Mouse (Mus musculus) midbrain, embryonic 12.5 days (tissue): ENCODE measurements around the gene Siae. TPM values are rescaled to one million over a fixed set of nuclear protein-coding genes. Genes with fewer than 3 reads are reported as not detected.

Experiments used
- ATAC-seq: fragments of 200-750 bp; cut with Nextera tagmentation; 2 replicates; pipeline ENCODE4 v1.8.0; 2017; ENCODE audit warnings: low read depth, moderate TSS enrichment, moderate library complexity; ENCODE audit not compliant: low FRiP score
- H3K27ac ChIP-seq: fragments of 300-500 bp; sonication (generic); replicated peaks from 2 replicates; pipeline ENCODE4 v1.5.1; 2016; ENCODE audit warnings: mild to moderate bottlenecking
- H3K27me3 ChIP-seq: fragments of 300-500 bp; sonication (generic); 2 replicates; pipeline ENCODE4 v1.6.1; 2016; ENCODE audit warnings: mild to moderate bottlenecking
- H3K36me3 ChIP-seq: fragments of 300-500 bp; sonication (generic); 2 replicates; pipeline ENCODE4 v1.6.1; 2016
- H3K4me1 ChIP-seq: fragments of 300-500 bp; sonication (generic); 2 replicates; pipeline ENCODE4 v1.6.1; 2016
- H3K4me2 ChIP-seq: fragments of 300-500 bp; sonication (generic); replicated peaks from 2 replicates; pipeline ENCODE4 v1.6.1; 2016; ENCODE audit warnings: mild to moderate bottlenecking, moderate library complexity
- H3K4me3 ChIP-seq: fragments of 300-500 bp; sonication (generic); 2 replicates; pipeline ENCODE4 v1.5.1; 2016; ENCODE audit warnings: mild to moderate bottlenecking
- H3K9ac ChIP-seq: fragments of 300-500 bp; sonication (generic); replicated peaks from 2 replicates; pipeline ENCODE4 v1.6.1; 2016; ENCODE audit warnings: mild to moderate bottlenecking, moderate library complexity
- H3K9me3 ChIP-seq: fragments of 300-500 bp; sonication (generic); 2 replicates; pipeline ENCODE4 v1.6.1; 2016; ENCODE audit warnings: mild to moderate bottlenecking
- WGBS: fragments of 180-500 bp; shearing (Covaris S2); methylation state at CpG from one replicate; pipeline ENCODE4 v1.1.7; 2016; 5-methylcytosine and 5-hydroxymethylcytosine counted together
- polyA plus RNA-seq: library from polyadenylated mRNA; unstranded; fragments of >200 nt; fragmentation: Nextera tagmentation; extraction: Ambion mirVana; gene quantifications from 2 replicates; pipeline ENCODE4 v1.2.1, GENCODE M21; 2016

The Siae gene
- polyA plus RNA-seq, 1 experiment from 2014 or later, result 6.8 TPM

DNA sequence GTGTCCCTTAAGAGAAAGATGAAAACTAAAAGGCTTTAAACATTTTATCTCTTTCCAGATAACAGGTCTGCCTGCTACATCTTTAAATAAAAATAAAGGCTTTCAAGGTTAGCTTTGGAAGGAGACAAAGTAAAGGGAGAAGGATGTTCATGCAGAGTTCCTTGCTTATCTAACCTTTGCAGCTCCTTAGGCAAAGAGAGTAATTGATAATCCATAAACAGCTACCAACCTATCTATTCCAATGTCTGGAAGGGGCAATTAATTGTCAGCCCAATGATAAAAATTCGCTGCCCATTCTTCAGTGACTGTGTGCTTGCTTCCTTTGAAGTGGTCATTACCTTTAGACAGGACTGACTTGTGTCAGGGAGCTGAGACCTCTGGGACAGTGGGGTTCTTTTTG, 8.3 kb downstream of the Siae start:
- Histone ChIP-seq H3K4me2 (no peak overlapping the region), H3K9ac (no peak overlapping the region), H3K4me1 (peaks cover 5% of the 10 kb centered on the region; the same call in 1 of the 2 replicates), H3K36me3 (no peaks in the 10 kb centered on the region), H3K27ac (no peak overlapping the region), H3K4me3 (no peak overlapping the region), H3K27me3 (no peaks in the 10 kb centered on the region), H3K9me3 (no peaks in the 10 kb centered on the region)
- no peak for ATAC-seq
- WGBS, result 61% methylated on average over 1 of the region's 1 CpGs

DNA sequence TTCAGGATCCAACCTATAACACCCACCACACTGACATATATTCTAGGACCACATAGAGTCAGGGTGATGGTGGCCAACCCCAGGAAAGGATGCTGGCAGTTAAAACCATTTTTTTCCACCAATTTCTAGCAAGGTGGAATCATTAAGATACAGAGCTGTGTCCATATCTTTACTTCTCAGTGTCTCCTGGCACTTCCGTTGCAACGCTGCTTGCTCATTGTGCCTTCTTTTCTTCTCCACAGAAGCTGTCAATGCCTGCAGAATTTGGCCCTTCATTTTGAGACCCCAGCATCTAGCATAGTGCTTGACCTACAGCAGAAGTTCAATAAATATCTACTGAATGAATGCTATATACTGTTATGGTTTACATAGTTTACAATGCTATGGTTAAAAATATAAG, 11.5 kb downstream of the Siae start:
- 90% methylated on average over 2 of the region's 2 CpGs for WGBS
- Histone ChIP-seq H3K27ac (no peak overlapping the region), H3K4me2 (no peak overlapping the region), H3K9ac (no peak overlapping the region), H3K4me1 (peaks cover 5% of the 10 kb centered on the region; the same call in 1 of the 2 replicates), H3K9me3 (no peaks in the 10 kb centered on the region), H3K36me3 (no peaks in the 10 kb centered on the region), H3K4me3 (no peak overlapping the region), H3K27me3 (no peaks in the 10 kb centered on the region)
- ATAC-seq, result no peak

DNA sequence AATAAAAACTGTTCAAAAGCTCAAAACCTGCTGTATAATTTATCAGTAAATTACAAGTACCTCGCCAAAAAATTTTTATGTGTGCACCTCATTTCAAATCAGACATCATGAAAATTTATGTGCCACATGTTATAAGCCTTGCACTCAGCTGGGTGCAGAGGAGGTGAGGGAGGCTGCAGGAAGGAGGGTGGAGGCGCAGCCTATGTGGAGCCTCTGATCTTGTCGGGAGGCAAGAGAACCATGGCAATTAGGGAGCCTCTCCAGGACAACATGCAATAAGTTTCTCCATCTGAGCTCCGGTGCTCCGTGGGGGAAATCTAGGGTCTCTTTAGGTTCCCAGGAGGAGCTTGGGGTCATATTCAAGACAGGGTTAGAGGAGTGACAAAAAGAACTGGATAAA, 12.0 kb downstream of the Siae start:
- no peaks in the 10 kb centered on the region for H3K36me3 ChIP-seq
- no peak overlapping the region for H3K4me2 ChIP-seq
- no peak overlapping the region for H3K9ac ChIP-seq
- H3K27me3 ChIP-seq, result no peaks in the 10 kb centered on the region
- WGBS, result 66% methylated on average over 5 of the region's 5 CpGs
- H3K4me3 ChIP-seq, result no peak overlapping the region
- peaks cover 5% of the 10 kb centered on the region; the same call in 1 of the 2 replicates for H3K4me1 ChIP-seq
- H3K27ac ChIP-seq, result no peak overlapping the region
- H3K9me3 ChIP-seq, result no peaks in the 10 kb centered on the region
- no peak for ATAC-seq

DNA sequence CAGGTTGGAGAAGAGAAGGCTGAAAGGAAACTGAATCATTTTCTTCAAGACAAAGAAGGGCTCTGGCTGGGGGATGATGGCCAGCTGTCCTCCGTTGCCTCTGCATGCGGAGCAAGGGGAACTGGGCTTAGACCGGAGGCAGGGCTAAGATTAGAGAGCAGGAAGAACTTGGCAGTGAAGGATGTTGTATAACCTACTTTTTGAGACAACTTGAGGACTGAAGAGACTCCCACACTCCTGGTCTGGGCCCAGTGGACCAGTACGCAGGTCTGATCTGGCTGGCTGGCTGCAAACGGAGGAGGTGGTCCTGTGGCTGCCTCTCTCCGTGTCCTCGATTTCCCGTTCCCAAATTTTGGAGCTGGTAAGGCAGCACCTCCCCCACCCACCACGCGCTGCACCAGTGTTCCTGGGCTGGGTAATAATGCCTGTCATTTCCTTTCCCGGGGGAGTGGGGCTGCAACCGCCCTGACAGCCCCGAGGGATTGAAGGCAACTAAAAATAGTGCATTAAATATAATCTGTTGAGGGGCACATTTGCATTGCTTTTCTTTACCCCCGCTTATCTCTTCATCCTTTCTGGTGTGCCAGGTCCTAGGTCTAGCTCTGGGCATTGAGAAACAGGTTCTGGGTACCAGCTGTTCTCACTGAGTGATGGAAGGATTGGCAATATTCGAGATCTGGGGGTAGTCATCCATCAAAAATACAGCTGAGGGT, 12.6 kb downstream of the Siae start:
- Histone ChIP-seq H3K4me3 (no peak overlapping the region), H3K9me3 (no peaks in the 10 kb centered on the region), H3K36me3 (no peaks in the 10 kb centered on the region), H3K27ac (no peak overlapping the region), H3K4me2 (no peak overlapping the region), H3K9ac (no peak overlapping the region), H3K27me3 (no peaks in the 10 kb centered on the region), H3K4me1 (peaks cover 5% of the 10 kb centered on the region; the same call in 1 of the 2 replicates)
- 51% methylated on average over 15 of the region's 15 CpGs for WGBS
- peak; percentile 16; the same call in 1 of the 2 replicates for ATAC-seq

- no peaks in the 10 kb centered on the region for H3K27me3 ChIP-seq
- no peak overlapping the region for H3K4me3 ChIP-seq
- H3K36me3 ChIP-seq, result no peaks in the 10 kb centered on the region
- no peak for ATAC-seq
- 56% methylated on average over 4 of the region's 4 CpGs for WGBS
- H3K9me3 ChIP-seq, result no peaks in the 10 kb centered on the region
- no peak overlapping the region for H3K4me2 ChIP-seq
- no peak overlapping the region for H3K27ac ChIP-seq
- H3K4me1 ChIP-seq, result peaks cover 5% of the 10 kb centered on the region; the same call in 1 of the 2 replicates
- H3K9ac ChIP-seq, result no peak overlapping the region
Observed at GRCm38 (mm10) chr9:37568605-37569214, 13.2 kb downstream of the Siae start.

GRCm38 (mm10) chr9:37569231-37569835, 13.8 kb downstream of the Siae start:
- H3K27me3 ChIP-seq, result no peaks in the 10 kb centered on the region
- ATAC-seq, result no peak
- 80% methylated on average over 2 of the region's 2 CpGs for WGBS
- no peak overlapping the region for H3K9ac ChIP-seq
- no peak overlapping the region for H3K4me3 ChIP-seq
- no peak overlapping the region for H3K4me2 ChIP-seq
- H3K9me3 ChIP-seq, result no peaks in the 10 kb centered on the region
- peaks cover 5% of the 10 kb centered on the region; the same call in 1 of the 2 replicates for H3K4me1 ChIP-seq
- H3K27ac ChIP-seq, result no peak overlapping the region
- no peaks in the 10 kb centered on the region for H3K36me3 ChIP-seq

DNA sequence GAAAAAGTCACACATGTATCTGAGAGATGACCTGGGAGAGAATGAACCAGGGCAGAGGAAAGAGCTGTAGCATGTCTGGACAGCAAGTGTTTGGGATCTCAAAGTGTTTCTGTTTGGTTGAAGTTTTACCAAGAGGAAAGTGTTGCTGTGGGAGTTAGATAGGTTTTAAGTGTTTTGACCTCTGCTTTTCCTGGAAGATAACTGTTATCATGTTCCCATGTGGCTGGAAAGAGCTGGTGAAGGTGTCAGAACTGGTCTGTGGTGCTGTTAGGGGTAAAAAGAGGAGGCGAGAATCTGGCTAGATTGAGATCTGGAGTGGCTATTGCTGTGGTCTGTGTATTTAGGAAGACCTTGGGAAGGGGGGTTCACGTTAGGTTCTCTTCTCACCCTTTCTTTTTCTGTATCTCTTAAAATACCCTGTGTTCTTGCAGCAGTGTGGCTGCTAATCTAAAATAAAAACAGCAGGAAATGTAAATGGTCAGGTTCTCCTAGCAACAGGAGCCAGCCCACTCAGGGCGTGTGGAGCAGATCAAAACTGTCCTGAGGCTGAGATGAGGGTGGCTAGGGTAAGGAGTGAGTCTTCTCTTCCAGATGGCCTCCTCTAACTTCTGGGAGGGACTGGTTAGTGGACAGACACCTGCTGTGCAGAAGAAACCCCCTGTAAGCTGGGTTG, 16.8 kb downstream of the Siae start:
- no peaks in the 10 kb centered on the region for H3K9me3 ChIP-seq
- no peaks in the 10 kb centered on the region for H3K27me3 ChIP-seq
- no peak overlapping the region for H3K4me2 ChIP-seq
- H3K27ac ChIP-seq, result no peak overlapping the region
- no peak for ATAC-seq
- 58% methylated on average over 3 of the region's 3 CpGs for WGBS
- H3K4me3 ChIP-seq, result no peak overlapping the region
- H3K36me3 ChIP-seq, result no peaks in the 10 kb centered on the region
- H3K9ac ChIP-seq, result no peak overlapping the region
- H3K4me1 ChIP-seq, result peaks cover 13% of the 10 kb centered on the region

- 0 out of 2 replicates have a peak, but pooled peaks have one; percentile 30 for ATAC-seq
- H3K9me3 ChIP-seq, result no peaks in the 10 kb centered on the region
- H3K36me3 ChIP-seq, result no peaks in the 10 kb centered on the region
- no peak overlapping the region for H3K9ac ChIP-seq
- WGBS, result 41% methylated on average over 14 of the region's 14 CpGs
- H3K4me3 ChIP-seq, result no peak overlapping the region
- no peaks in the 10 kb centered on the region for H3K27me3 ChIP-seq
- peaks cover 8% of the 10 kb centered on the region; the same call in 1 of the 2 replicates for H3K4me1 ChIP-seq
- peak overlapping the region; percentile 19 for H3K4me2 ChIP-seq
- H3K27ac ChIP-seq, result no peak overlapping the region
Observed at GRCm38 (mm10) chr9:37576436-37576930, 21.0 kb downstream of the Siae start.

- H3K36me3 ChIP-seq, result no peaks in the 10 kb centered on the region
- H3K27ac ChIP-seq, result no peak overlapping the region
- H3K27me3 ChIP-seq, result no peaks in the 10 kb centered on the region
- no peaks in the 10 kb centered on the region for H3K9me3 ChIP-seq
- H3K4me2 ChIP-seq, result no peak overlapping the region
- WGBS, result 87% methylated on average over 5 of the region's 5 CpGs
- ATAC-seq, result no peak
- no peaks in the 10 kb centered on the region for H3K4me1 ChIP-seq
- no peak overlapping the region for H3K4me3 ChIP-seq
- H3K9ac ChIP-seq, result no peak overlapping the region
Observed at GRCm38 (mm10) chr9:37583594-37583993, 28.1 kb downstream of the Siae start.

DNA sequence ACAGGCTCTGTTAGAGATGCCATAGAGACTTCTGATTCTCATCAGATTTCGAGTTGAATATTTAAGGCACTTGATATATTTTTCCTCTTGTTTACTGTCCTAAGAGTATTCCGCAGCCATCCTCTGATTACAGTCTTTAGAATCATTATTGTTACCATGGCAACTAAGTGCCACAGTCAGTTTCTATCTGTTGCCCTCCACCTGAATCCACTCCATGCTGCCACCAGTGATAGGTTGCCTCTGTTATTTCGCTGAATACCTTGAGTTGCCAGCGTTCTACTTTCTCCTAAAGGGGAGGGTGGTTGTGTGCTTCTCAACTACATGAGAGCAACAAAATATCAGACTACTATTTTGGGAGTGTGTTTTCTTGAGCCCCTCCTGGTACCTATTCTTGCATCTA, 31.2 kb downstream of the Siae start:
- WGBS, result 83% methylated on average over 4 of the region's 4 CpGs

GRCm38 (mm10) chr9:37590381-37590780, 34.9 kb downstream of the Siae start:
- Histone ChIP-seq H3K9ac (no peak overlapping the region), H3K9me3 (no peaks in the 10 kb centered on the region), H3K27ac (no peak overlapping the region), H3K4me3 (no peak overlapping the region), H3K4me1 (no peaks in the 10 kb centered on the region), H3K27me3 (no peaks in the 10 kb centered on the region), H3K36me3 (no peaks in the 10 kb centered on the region), H3K4me2 (no peak overlapping the region)
- no peak for ATAC-seq
- 86% methylated on average over 4 of the region's 4 CpGs for WGBS

More for the DNA sequence above, 31.2 kb downstream of the Siae start:
- Histone ChIP-seq H3K27me3 (no peaks in the 10 kb centered on the region), H3K4me3 (no peak overlapping the region), H3K4me1 (no peaks in the 10 kb centered on the region), H3K4me2 (no peak overlapping the region), H3K9me3 (no peaks in the 10 kb centered on the region), H3K27ac (no peak overlapping the region), H3K36me3 (no peaks in the 10 kb centered on the region), H3K9ac (no peak overlapping the region)
- ATAC-seq, result no peak

- no peaks in the 10 kb centered on the region for H3K27me3 ChIP-seq
- 79% methylated on average over 2 of the region's 2 CpGs for WGBS
- H3K9me3 ChIP-seq, result no peaks in the 10 kb centered on the region
- no peak overlapping the region for H3K9ac ChIP-seq
- no peak for ATAC-seq
- no peaks in the 10 kb centered on the region for H3K36me3 ChIP-seq
- H3K4me2 ChIP-seq, result no peak overlapping the region
- no peaks in the 10 kb centered on the region for H3K4me1 ChIP-seq
- H3K27ac ChIP-seq, result no peak overlapping the region
- H3K4me3 ChIP-seq, result no peak overlapping the region
Observed at GRCm38 (mm10) chr9:37592025-37592424, 36.5 kb downstream of the Siae start.
